Mouse (Mus musculus) heart, adult 2 months (tissue): Measurements from ENCODE around the gene Bcl6. TPM values are rescaled to one million over a fixed set of nuclear protein-coding genes. Genes with fewer than 3 reads are reported as not detected.

Source experiments
- DNase-seq, 2 experiments: peaks; one replicate each; pipeline ENCODE4 v3.0.0; 2021
- H3K27ac ChIP-seq: fragments of 200-600 bp; 2 replicates; pipeline ENCODE4 v1.8.1; 2022
- H3K27me3 ChIP-seq: fragments of 200-500 bp; 2 replicates; pipeline ENCODE4 v1.6.1; 2012; ENCODE audit warnings: mild to moderate bottlenecking, low read length, inconsistent platforms, mixed read lengths; ENCODE audit not compliant: control insufficient read depth, insufficient read depth
- H3K36me3 ChIP-seq: fragments of 200-500 bp; 2 replicates; pipeline ENCODE4 v1.6.1; 2012; ENCODE audit warnings: low read length, inconsistent platforms; ENCODE audit not compliant: control insufficient read depth, insufficient read depth
- H3K4me1 ChIP-seq: fragments of 200-500 bp; 2 replicates; pipeline ENCODE4 v1.6.1; 2011; ENCODE audit warnings: low read length; ENCODE audit not compliant: control insufficient read depth, insufficient read depth
- H3K4me3 ChIP-seq: fragments of 200-600 bp; 2 replicates; pipeline ENCODE4 v1.8.1; 2022
- H3K79me2 ChIP-seq: fragments of 200-500 bp; replicated peaks from 2 replicates; pipeline ENCODE4 v1.6.1; 2012; ENCODE audit warnings: mild to moderate bottlenecking, inconsistent platforms, low read length, moderate library complexity, mixed read lengths; ENCODE audit not compliant: control insufficient read depth, insufficient read depth
- H3K9ac ChIP-seq: fragments of 200-500 bp; 2 replicates; pipeline ENCODE4 v1.6.1; 2012; ENCODE audit warnings: low read depth, mild to moderate bottlenecking, control low read depth, inconsistent platforms, low read length, mixed read lengths
- CTCF ChIP-seq: fragments of 200-600 bp; IDR thresholded peaks from 2 replicates; pipeline ENCODE4 v1.8.1; 2022; ENCODE audit warnings: antibody characterized with exemption, mild to moderate bottlenecking, moderate library complexity
- EP300 ChIP-seq: fragments of 200-500 bp; IDR thresholded peaks from 2 replicates; pipeline ENCODE4 v1.6.1; 2011; ENCODE audit warnings: low read depth, low read length, control low read depth; ENCODE audit not compliant: insufficient read depth
- POLR2A ChIP-seq: fragments of 200-500 bp; IDR thresholded peaks from 2 replicates; pipeline ENCODE4 v1.6.1; 2011; ENCODE audit warnings: mild to moderate bottlenecking, low read depth, low read length, control low read depth; ENCODE audit not compliant: insufficient read depth
- WGBS: fragments of 180-500 bp; shearing (Covaris S2); methylation state at CpG from one replicate; pipeline ENCODE4 v1.1.7; 2018; 5-methylcytosine and 5-hydroxymethylcytosine counted together
- intact Hi-C: fragments of 180-260 bp; cut with DNase I; formaldehyde crosslinking; loops from one replicate; pipeline ENCODE4 v1.15.1; 2025
- polyA plus RNA-seq: library from polyadenylated mRNA; depleted of rRNA; stranded (reverse); fragments of >200 nt; gene quantifications from 2 replicates; pipeline ENCODE4 v1.2.3, GENCODE M21; 2012
- total RNA-seq, 2 experiments: library from RNA; stranded (reverse); gene quantifications; 2 replicates each; pipeline ENCODE4 v1.2.3; 2021

Bcl6 gene
- total and polyA plus RNA-seq, 3 experiments: 15.4 to 21.7 (median 16.5) TPM

GRCm38 (mm10) chr16:24025442-24025841 is 36.8 kb upstream of the Bcl6 start:
- Histone ChIP-seq H3K4me3 (no peak overlapping the region), H3K27ac (no peak overlapping the region), H3K36me3 (no peaks in the 10 kb centered on the region), H3K4me1 (no peaks in the 10 kb centered on the region), H3K9ac (no peak overlapping the region), H3K79me2 (no peaks in the 10 kb centered on the region), H3K27me3 (no peaks in the 10 kb centered on the region)
- TF ChIP-seq POLR2A (no peak), CTCF (no peak), EP300 (no peak)
- 56% methylated on average over 7 of the region's 7 CpGs for WGBS
- no peak for DNase-seq
- intact Hi-C loops: no loop called here

- Histone ChIP-seq H3K4me1 (no peaks in the 10 kb centered on the region), H3K79me2 (no peaks in the 10 kb centered on the region), H3K36me3 (no peaks in the 10 kb centered on the region), H3K9ac (no peak overlapping the region), H3K4me3 (no peak overlapping the region), H3K27me3 (no peaks in the 10 kb centered on the region), H3K27ac (no peak overlapping the region)
- TF ChIP-seq POLR2A (no peak), EP300 (no peak), CTCF (no peak)
- 86% methylated on average over 4 of the region's 4 CpGs for WGBS
- intact Hi-C loops: no loop called here
- DNase-seq: no peak
These were observed 34.0 kb upstream of the Bcl6 start for GRCm38 (mm10) chr16:24022605-24023004.

DNA sequence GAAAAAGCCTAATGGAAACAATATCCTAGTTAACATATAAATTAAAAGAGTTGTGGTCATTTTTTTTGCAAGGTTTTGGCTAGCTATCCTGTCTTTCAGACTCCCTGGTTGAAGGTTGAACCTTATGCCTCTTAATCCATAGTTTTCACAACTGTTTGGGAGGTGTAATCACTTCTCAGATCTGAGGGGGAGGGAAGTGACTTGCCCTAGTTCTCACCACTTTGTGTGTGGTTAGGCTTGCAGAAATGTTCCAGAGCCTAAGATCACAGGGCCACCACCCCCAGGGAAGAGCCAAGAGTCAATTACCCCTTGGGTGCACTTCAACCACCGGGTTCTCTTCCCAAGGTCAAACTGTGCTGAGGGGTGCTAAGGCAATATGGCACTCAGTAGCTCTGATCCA is 33.1 kb upstream of the Bcl6 start:
- TF ChIP-seq EP300 (no peak), POLR2A (no peak), CTCF (no peak)
- intact Hi-C loops: no loop called here
- H3K36me3 ChIP-seq: no peaks in the 10 kb centered on the region
- no peak for DNase-seq
- no peaks in the 10 kb centered on the region for H3K27me3 ChIP-seq
- no peaks in the 10 kb centered on the region for H3K4me1 ChIP-seq
- 70% methylated on average over 1 of the region's 1 CpGs for WGBS
- H3K79me2 ChIP-seq: no peaks in the 10 kb centered on the region
- no peak overlapping the region for H3K27ac ChIP-seq
- H3K9ac ChIP-seq: no peak overlapping the region
- no peak overlapping the region for H3K4me3 ChIP-seq

GRCm38 (mm10) chr16:24016742-24017141 is 28.1 kb upstream of the Bcl6 start:
- Histone ChIP-seq H3K36me3 (no peaks in the 10 kb centered on the region), H3K27me3 (no peaks in the 10 kb centered on the region), H3K79me2 (no peaks in the 10 kb centered on the region), H3K4me1 (no peaks in the 10 kb centered on the region), H3K4me3 (no peak overlapping the region), H3K27ac (no peak overlapping the region), H3K9ac (no peak overlapping the region)
- no peak for DNase-seq
- WGBS: 57% methylated on average over 5 of the region's 5 CpGs
- TF ChIP-seq EP300: no peak
- TF ChIP-seq POLR2A: no peak
- TF ChIP-seq CTCF: no peak
- intact Hi-C loops: no loop called here

GRCm38 (mm10) chr16:24016273-24016672 is 27.6 kb upstream of the Bcl6 start:
- no peaks in the 10 kb centered on the region for H3K27me3 ChIP-seq
- H3K36me3 ChIP-seq: no peaks in the 10 kb centered on the region
- H3K79me2 ChIP-seq: no peaks in the 10 kb centered on the region
- intact Hi-C loops: no loop called here
- no peak overlapping the region for H3K4me3 ChIP-seq
- TF ChIP-seq CTCF (no peak), POLR2A (no peak), EP300 (no peak)
- no peaks in the 10 kb centered on the region for H3K4me1 ChIP-seq
- no peak overlapping the region for H3K9ac ChIP-seq
- WGBS: 54% methylated on average over 6 of the region's 6 CpGs
- DNase-seq: no peak
- no peak overlapping the region for H3K27ac ChIP-seq

DNA sequence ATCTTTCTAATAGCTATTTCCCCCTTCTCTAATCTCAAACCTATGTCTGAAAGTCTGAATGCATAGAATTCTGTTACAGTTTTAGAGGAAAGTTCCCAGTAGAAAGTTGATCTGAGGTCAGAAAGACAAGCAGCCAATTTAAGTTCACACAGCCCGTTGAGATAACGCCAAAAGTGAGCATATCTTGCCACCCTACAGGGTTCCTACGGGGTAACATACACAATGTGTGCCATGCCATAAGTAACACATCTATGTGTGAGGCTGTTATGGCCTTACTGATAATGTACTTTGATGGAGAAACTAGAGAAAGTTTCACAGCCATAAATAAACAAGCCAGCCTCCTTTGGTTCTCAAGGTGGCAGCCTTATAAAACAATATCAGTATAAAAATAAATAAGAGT is 25.7 kb upstream of the Bcl6 start:
- Histone ChIP-seq H3K27me3 (no peaks in the 10 kb centered on the region), H3K79me2 (no peaks in the 10 kb centered on the region), H3K4me1 (no peaks in the 10 kb centered on the region), H3K36me3 (no peaks in the 10 kb centered on the region), H3K27ac (no peak overlapping the region), H3K9ac (no peak overlapping the region), H3K4me3 (no peak overlapping the region)
- DNase-seq: no peak
- TF ChIP-seq POLR2A (no peak), EP300 (no peak), CTCF (no peak)
- 36% methylated on average over 3 of the region's 3 CpGs for WGBS
- intact Hi-C loops: no loop called here
